In genomic region chr9:72084131-72084530, GRCm38 (mm10) we compare ENCODE assay signal across 10 mouse cellular contexts. TPM values are rescaled to one million over a fixed set of nuclear protein-coding genes. Genes with fewer than 3 reads are reported as not detected.
DNase-seq lines count a peak whose midpoint lies in the region; ATAC-seq and TF ChIP-seq lines count a peak whose summit lies in the region.
"Had no signal": no experiment of that assay in that cellular context is flagged by ENCODE, and none has a peak within 500 bp of the region (broad histone marks: within the 10 kb centered on the region; RNA-seq: fewer than 3 reads in every experiment).

No protein-coding gene starts in this region.

- no peak overlapping the region for H3K4me3 ChIP-seq in forebrain, embryonic 14.5 days (ENCODE audit: low read depth, low read length)
- no peak overlapping the region for H3K4me3 ChIP-seq in forebrain, embryonic 11.5 days (ENCODE audit: low read depth, low read length)
- H3K4me3 ChIP-seq in lung, embryonic 14.5 days (ENCODE audit: low read depth, low read length) = no peak overlapping the region
- H3K4me3 ChIP-seq: limb, embryonic 15.5 days had no signal

- no peak overlapping the region for H3K4me2 ChIP-seq in forebrain, embryonic 14.5 days (ENCODE audit: low read length)
- no peak overlapping the region for H3K4me2 ChIP-seq in forebrain, embryonic 11.5 days (ENCODE audit: low read depth, low read length, severe bottlenecking)
- H3K4me2 ChIP-seq in lung, embryonic 14.5 days = no peak overlapping the region
- H3K4me2 ChIP-seq: limb, embryonic 15.5 days had no signal

- no peak overlapping the region for H3K27ac ChIP-seq in forebrain, embryonic 14.5 days (ENCODE audit: low read depth, low read length)
- no peak overlapping the region for H3K27ac ChIP-seq in forebrain, embryonic 11.5 days (ENCODE audit: low read depth, low read length)
- H3K27ac ChIP-seq in lung, embryonic 14.5 days (ENCODE audit: low read depth) = no peak overlapping the region
- H3K27ac ChIP-seq: limb, embryonic 15.5 days had no signal

- no peak for ATAC-seq in forebrain, embryonic 14.5 days
- ATAC-seq in forebrain, embryonic 11.5 days (replicated peaks; ENCODE audit: low FRiP score) = no peak
- ATAC-seq in lung, embryonic 14.5 days (ENCODE audit: insufficient read depth) = no peak

- peak; percentile 64 for DNase-seq in forebrain, embryonic 14.5 days (ENCODE audit: low spot score)
- DNase-seq in forebrain, embryonic 11.5 days (ENCODE audit: low spot score) = no peak
- peak; percentile 64 for DNase-seq in lung, embryonic 14.5 days
- no peak for DNase-seq in lung, postnatal 4 days
- DNase-seq in embryo, embryonic 10.5 days (ENCODE audit: low spot score) = peak; percentile 57
- peak; percentile 32 to 48 for DNase-seq in left cerebral cortex, adult 9 months (ENCODE audit: low spot score in 2 of 2)
- DNase-seq in neural tube, embryonic 10.5 days (ENCODE audit: extremely low spot score, low spot score) = no peak
- DNase-seq in urinary bladder, postnatal 14 days (ENCODE audit: low spot score) = no peak
- DNase-seq: kidney, adult 11 months had no signal

- H3K9ac ChIP-seq in forebrain, embryonic 14.5 days (ENCODE audit: low read length) = no peak overlapping the region
- no peak overlapping the region for H3K9ac ChIP-seq in forebrain, embryonic 11.5 days (ENCODE audit: low read length)
- H3K9ac ChIP-seq in lung, embryonic 14.5 days = no peak overlapping the region
- H3K9ac ChIP-seq: limb, embryonic 15.5 days had no signal

- peaks cover 8% of the 10 kb centered on the region; the same call in 1 of the 2 replicates for H3K4me1 ChIP-seq in forebrain, embryonic 14.5 days (ENCODE audit: control insufficient read depth, insufficient read depth, low read length)
- H3K4me1 ChIP-seq in forebrain, embryonic 11.5 days (replicated peaks; ENCODE audit: control insufficient read depth, insufficient read depth, low read length) = peaks cover 2% of the 10 kb centered on the region; the same call in 1 of the 2 replicates
- no peaks in the 10 kb centered on the region; the same call in 1 of the 2 replicates for H3K4me1 ChIP-seq in lung, embryonic 14.5 days (ENCODE audit: insufficient read depth)

- H3K9me3 ChIP-seq in forebrain, embryonic 14.5 days (replicated peaks; ENCODE audit: control insufficient read depth, low read length) = no peaks in the 10 kb centered on the region
- H3K9me3 ChIP-seq in forebrain, embryonic 11.5 days (ENCODE audit: control insufficient read depth, low read length) = no peaks in the 10 kb centered on the region
- H3K9me3 ChIP-seq in lung, embryonic 14.5 days (ENCODE audit: low read depth, low read length) = no peaks in the 10 kb centered on the region
- H3K9me3 ChIP-seq: limb, embryonic 15.5 days had no signal

- TF ChIP-seq CTCF in lung, embryonic 14.5 days (IDR thresholded peaks at IDR 0.05; ENCODE audit: low read depth) = no peak

- no peaks in the 10 kb centered on the region for H3K27me3 ChIP-seq in forebrain, embryonic 14.5 days (replicated peaks; ENCODE audit: control insufficient read depth, insufficient read depth, low read length)
- no peaks in the 10 kb centered on the region for H3K27me3 ChIP-seq in forebrain, embryonic 11.5 days (ENCODE audit: control insufficient read depth, insufficient read depth, low read length)
- no peaks in the 10 kb centered on the region for H3K27me3 ChIP-seq in lung, embryonic 14.5 days (ENCODE audit: insufficient read depth, low read length)
- H3K27me3 ChIP-seq: limb, embryonic 15.5 days had no signal

- no peaks in the 10 kb centered on the region for H3K36me3 ChIP-seq in forebrain, embryonic 14.5 days (ENCODE audit: control insufficient read depth, insufficient read depth, low read length)
- no peaks in the 10 kb centered on the region for H3K36me3 ChIP-seq in forebrain, embryonic 11.5 days (ENCODE audit: control insufficient read depth, insufficient read depth, low read length)
- H3K36me3 ChIP-seq in lung, embryonic 14.5 days (ENCODE audit: insufficient read depth) = no peaks in the 10 kb centered on the region
- H3K36me3 ChIP-seq: limb, embryonic 15.5 days had no signal

RNA-seq across cellular contexts. Expression of gene Tcf12, which starts 27.5 kb away (rescaled TPM):
- 62.0 and 68.1 TPM in 2 replicates for polyA plus RNA-seq in forebrain, embryonic 14.5 days (2014; fragmentation: Nextera tagmentation; extraction: Ambion mirVana)
- 116 and 127 TPM in 2 replicates for polyA plus RNA-seq in forebrain, embryonic 11.5 days (2014; fragmentation: Nextera tagmentation; extraction: Ambion mirVana)
- 103 and 108 TPM in 2 replicates for polyA plus RNA-seq in lung, embryonic 14.5 days (2014; fragmentation: Nextera tagmentation; extraction: Ambion mirVana)

Comparison
In these comparisons a context has a peak if more than half of its experiments do, and no peak if none do; other contexts are left out.
1. DNase-seq: peak in forebrain, embryonic 14.5 days (single experiment), lung, embryonic 14.5 days (single experiment), embryo, embryonic 10.5 days (single experiment) and left cerebral cortex, adult 9 months (2 of 2); none in forebrain, embryonic 11.5 days (single experiment), lung, postnatal 4 days (0 of 2), neural tube, embryonic 10.5 days (single experiment) and urinary bladder, postnatal 14 days (single experiment).